Mouse (Mus musculus): ENCODE data around the gene Mex3d.

DNA sequence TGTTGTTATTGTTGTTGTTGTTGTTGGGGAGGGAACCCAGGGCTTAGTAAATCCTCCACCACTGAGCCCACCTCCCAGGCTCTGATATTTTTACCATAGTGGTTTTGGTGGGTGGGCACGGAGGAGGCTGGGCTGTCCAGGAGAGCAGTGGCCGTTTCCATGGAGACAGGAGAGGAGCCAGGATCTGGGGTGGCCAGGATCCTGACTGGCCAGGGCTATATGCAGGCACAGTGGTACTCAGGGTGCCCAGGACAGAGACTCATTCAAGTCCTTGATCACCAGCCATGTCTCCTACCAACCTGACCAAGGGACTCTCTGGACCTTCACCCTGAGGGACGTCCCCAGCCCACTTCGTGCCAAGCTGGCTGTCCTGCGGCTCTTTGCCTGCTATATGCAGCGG, 23.7 kb downstream of the Mex3d start:
- no peak for TF ChIP-seq CTCF (IDR thresholded peaks at IDR 0.05; ENCODE audit: extremely low read depth, insufficient read length, insufficient replicate concordance, low read depth, low read length)
- TF ChIP-seq POLR2A (IDR thresholded peaks at IDR 0.05; ENCODE audit: low read depth, low read length) = no peak
